Mouse (Mus musculus) lung, adult 2 months (tissue): ENCODE measurements around the gene Akap6. TPM values are rescaled to one million over a fixed set of nuclear protein-coding genes. Genes with fewer than 3 reads are reported as not detected.

Experiments used
- DNase-seq: peaks from one replicate; pipeline ENCODE4 v3.0.0; 2022
- H3K4me1 ChIP-seq: fragments of 200-500 bp; 2 replicates; pipeline ENCODE4 v1.6.1; 2011; ENCODE audit warnings: low read length; ENCODE audit not compliant: control insufficient read depth, insufficient read depth
- H3K4me3 ChIP-seq: fragments of 200-500 bp; replicated peaks from 2 replicates; pipeline ENCODE3; 2011; ENCODE audit warnings: low read depth, mild to moderate bottlenecking, control low read depth, low read length; ENCODE audit errors: extremely low read depth
- CTCF ChIP-seq: fragments of 200-500 bp; IDR thresholded peaks from 2 replicates; pipeline ENCODE4 v1.5.1; 2011; ENCODE audit warnings: mild to moderate bottlenecking, low read length, control low read depth; ENCODE audit not compliant: insufficient read depth
- POLR2A ChIP-seq: fragments of 200-500 bp; IDR thresholded peaks from 2 replicates; pipeline ENCODE4 v1.6.1; 2011; ENCODE audit warnings: low read depth, mild to moderate bottlenecking, control low read depth, low read length, borderline replicate concordance; ENCODE audit errors: extremely low read depth
- WGBS: fragments of 180-500 bp; shearing (Covaris S2); methylation state at CpG from one replicate; pipeline ENCODE4 v1.1.7; 2018; 5-methylcytosine and 5-hydroxymethylcytosine counted together
- polyA plus RNA-seq: library from polyadenylated mRNA; depleted of rRNA; stranded (reverse); fragments of >200 nt; gene quantifications from 2 replicates; pipeline ENCODE4 v1.2.3, GENCODE M21; 2012

The Akap6 gene
- polyA plus RNA-seq, 1 experiment, result 0.96 TPM

- Histone ChIP-seq H3K4me3 (no peak overlapping the region), H3K4me1 (no peaks in the 10 kb centered on the region)
- no peak for DNase-seq
- TF ChIP-seq POLR2A, result no peak
- TF ChIP-seq CTCF, result no peak
- WGBS, result 84% methylated on average over 10 of the region's 10 CpGs
Observed at GRCm38 (mm10) chr12:53112276-53112675, 413.1 kb downstream of the Akap6 start.

GRCm38 (mm10) chr12:53119352-53119751, 420.2 kb downstream of the Akap6 start:
- H3K4me3 ChIP-seq, result no peak overlapping the region
- no peak for TF ChIP-seq CTCF
- TF ChIP-seq POLR2A, result no peak
- no peaks in the 10 kb centered on the region for H3K4me1 ChIP-seq
- no peak for DNase-seq
- WGBS, result 54% methylated on average over 4 of the region's 4 CpGs

- H3K4me1 ChIP-seq, result no peaks in the 10 kb centered on the region
- WGBS, result 26% methylated on average over 7 of the region's 7 CpGs
- TF ChIP-seq POLR2A (no peak), CTCF (no peak)
- no peak overlapping the region for H3K4me3 ChIP-seq
- no peak for DNase-seq
Observed at GRCm38 (mm10) chr12:53124131-53124530, 424.9 kb downstream of the Akap6 start.

GRCm38 (mm10) chr12:53124696-53125095, 425.5 kb downstream of the Akap6 start:
- DNase-seq, result no peak
- H3K4me1 ChIP-seq, result no peaks in the 10 kb centered on the region
- H3K4me3 ChIP-seq, result no peak overlapping the region
- WGBS, result 18% methylated on average over 1 of the region's 1 CpGs
- no peak for TF ChIP-seq CTCF
- TF ChIP-seq POLR2A, result no peak

- Histone ChIP-seq H3K4me1 (no peaks in the 10 kb centered on the region), H3K4me3 (no peak overlapping the region)
- no peak for TF ChIP-seq CTCF
- no peak for DNase-seq
- WGBS, result 84% methylated on average over 4 of the region's 4 CpGs
Observed at GRCm38 (mm10) chr12:53125286-53125685, 426.1 kb downstream of the Akap6 start.

GRCm38 (mm10) chr12:53134196-53134595, 435.0 kb downstream of the Akap6 start:
- no peak overlapping the region for H3K4me3 ChIP-seq
- TF ChIP-seq CTCF, result no peak
- 67% methylated on average over 2 of the region's 2 CpGs for WGBS
- no peaks in the 10 kb centered on the region for H3K4me1 ChIP-seq
- no peak for DNase-seq

GRCm38 (mm10) chr12:53137331-53137730, 438.1 kb downstream of the Akap6 start:
- TF ChIP-seq POLR2A, result no peak
- Histone ChIP-seq H3K4me1 (no peaks in the 10 kb centered on the region), H3K4me3 (no peak overlapping the region)
- DNase-seq, result no peak
- WGBS, result 83% methylated on average over 3 of the region's 3 CpGs

GRCm38 (mm10) chr12:53144122-53144695, 445.0 kb downstream of the Akap6 start:
- DNase-seq, result no peak
- TF ChIP-seq CTCF (no peak), POLR2A (no peak)
- WGBS, result 81% methylated on average over 6 of the region's 6 CpGs
- Histone ChIP-seq H3K4me3 (no peak overlapping the region), H3K4me1 (no peaks in the 10 kb centered on the region)

GRCm38 (mm10) chr12:53144760-53145159, 445.6 kb downstream of the Akap6 start:
- TF ChIP-seq POLR2A (no peak), CTCF (no peak)
- no peak for DNase-seq
- no peak overlapping the region for H3K4me3 ChIP-seq
- 96% methylated on average over 10 of the region's 10 CpGs for WGBS
- no peaks in the 10 kb centered on the region for H3K4me1 ChIP-seq

- TF ChIP-seq POLR2A (no peak), CTCF (no peak)
- no peak overlapping the region for H3K4me3 ChIP-seq
- no peak for DNase-seq
- H3K4me1 ChIP-seq, result no peaks in the 10 kb centered on the region
- 59% methylated on average over 4 of the region's 4 CpGs for WGBS
Observed at GRCm38 (mm10) chr12:53145516-53145915, 446.3 kb downstream of the Akap6 start.
